Mouse (Mus musculus): Measurements from ENCODE around the gene Asic2. TPM values are rescaled to one million over a fixed set of nuclear protein-coding genes. Genes with fewer than 3 reads are reported as not detected.
"Not testable (repeated sequence)": the region's sequence is repeated elsewhere in the genome, so short reads cannot be mapped to it uniquely, and the experiment has no call there.

Asic2 gene
- total and polyA plus RNA-seq, 3 experiments = not detected

- TF ChIP-seq NELFE (IDR thresholded peaks at IDR 0.05; ENCODE audit: low read depth, low read length) = no peak
- TF ChIP-seq BHLHE40 (IDR thresholded peaks at IDR 0.05; ENCODE audit: borderline replicate concordance, low read depth, low read length) = no peak
- no peak for TF ChIP-seq RCOR1 (IDR thresholded peaks at IDR 0.05; ENCODE audit: low read depth, low read length)
- no peak for TF ChIP-seq MEF2A (IDR thresholded peaks at IDR 0.05; ENCODE audit: extremely low read depth, insufficient replicate concordance, low read depth, low read length, poor library complexity, severe bottlenecking)
- TF ChIP-seq NRF1 (IDR thresholded peaks at IDR 0.05; ENCODE audit: insufficient read depth, low read depth, low read length, poor library complexity, severe bottlenecking) = no peak
- Histone ChIP-seq H3K9me3 (replicated peaks; ENCODE audit: insufficient read depth, low read length) (no peaks in the 10 kb centered on the region), H3K36me3 (ENCODE audit: control insufficient read depth in 1 of 2, insufficient read depth in 2 of 2, low read length in 2 of 2) (no peaks in the 10 kb centered on the region), H3K4me3 (ENCODE audit: control insufficient read depth in 1 of 2, insufficient read depth in 1 of 2, low read depth in 2 of 2, low read length in 2 of 2) (no peak overlapping the region), H3K4me1 (ENCODE audit: control insufficient read depth in 1 of 2, insufficient read depth in 2 of 2, low read length in 2 of 2) (no peaks in the 10 kb centered on the region), H3K27ac (ENCODE audit: control insufficient read depth, low read depth, low read length) (no peak overlapping the region), H3K79me2 (ENCODE audit: control insufficient read depth, insufficient read depth, low read length, poor library complexity) (no peaks in the 10 kb centered on the region), H3K27me3 (ENCODE audit: control insufficient read depth in 1 of 2, insufficient read depth in 2 of 2, low read length in 2 of 2) (no peaks in the 10 kb centered on the region), H3K9ac (ENCODE audit: control insufficient read depth, low read depth, low read length, poor library complexity, severe bottlenecking) (no peak overlapping the region)
- DNase-seq (ENCODE audit: low read depth, low spot score) = no peak
Observed at GRCm38 (mm10) chr11:81362461-81362860, 605.8 kb downstream of the Asic2 start.

GRCm38 (mm10) chr11:81361040-81361439, 607.2 kb downstream of the Asic2 start:
- no peak for DNase-seq (ENCODE audit: low read depth, low spot score)
- H3K9me3 ChIP-seq (replicated peaks; ENCODE audit: insufficient read depth, low read length) = no peaks in the 10 kb centered on the region
- no peak overlapping the region for H3K9ac ChIP-seq (ENCODE audit: control insufficient read depth, low read depth, low read length, poor library complexity, severe bottlenecking)
- H3K36me3 ChIP-seq (ENCODE audit: control insufficient read depth in 1 of 2, insufficient read depth in 2 of 2, low read length in 2 of 2) = no peaks in the 10 kb centered on the region
- TF ChIP-seq CHD2 (IDR thresholded peaks at IDR 0.05; ENCODE audit: low read length) (no peak), CHD1 (IDR thresholded peaks at IDR 0.05; ENCODE audit: low read depth, low read length) (no peak), NELFE (IDR thresholded peaks at IDR 0.05; ENCODE audit: low read depth, low read length) (no peak), NRF1 (IDR thresholded peaks at IDR 0.05; ENCODE audit: insufficient read depth, low read depth, low read length, poor library complexity, severe bottlenecking) (no peak), CTCF (IDR thresholded peaks at IDR 0.05 in 2 of 3, conservative IDR thresholded peaks at IDR 0.05 in 1 of 3; ENCODE audit: control insufficient read depth in 1 of 3, insufficient read depth in 1 of 3, low read depth in 2 of 3, low read length in 3 of 3, poor library complexity in 1 of 3, severe bottlenecking in 1 of 3) (no peak), ZNF384 (IDR thresholded peaks at IDR 0.05; ENCODE audit: low read depth, low read length) (no peak), SIN3A (IDR thresholded peaks at IDR 0.05; ENCODE audit: low read length) (no peak), KAT2A (conservative IDR thresholded peaks at IDR 0.05; ENCODE audit: low read depth, low read length) (no peak), MEF2A (IDR thresholded peaks at IDR 0.05; ENCODE audit: extremely low read depth, insufficient replicate concordance, low read depth, low read length, poor library complexity, severe bottlenecking) (no peak), POLR2AphosphoS2 (IDR thresholded peaks at IDR 0.05; ENCODE audit: low read length) (no peak)
- H3K27ac ChIP-seq (ENCODE audit: control insufficient read depth, low read depth, low read length) = no peak overlapping the region
- H3K4me3 ChIP-seq (ENCODE audit: control insufficient read depth in 1 of 2, insufficient read depth in 1 of 2, low read depth in 2 of 2, low read length in 2 of 2) = no peak overlapping the region
- H3K27me3 ChIP-seq (ENCODE audit: control insufficient read depth in 1 of 2, insufficient read depth in 2 of 2, low read length in 2 of 2) = no peaks in the 10 kb centered on the region
- H3K4me1 ChIP-seq (ENCODE audit: control insufficient read depth in 1 of 2, insufficient read depth in 2 of 2, low read length in 2 of 2) = no peaks in the 10 kb centered on the region
- H3K79me2 ChIP-seq (ENCODE audit: control insufficient read depth, insufficient read depth, low read length, poor library complexity) = no peaks in the 10 kb centered on the region

DNA sequence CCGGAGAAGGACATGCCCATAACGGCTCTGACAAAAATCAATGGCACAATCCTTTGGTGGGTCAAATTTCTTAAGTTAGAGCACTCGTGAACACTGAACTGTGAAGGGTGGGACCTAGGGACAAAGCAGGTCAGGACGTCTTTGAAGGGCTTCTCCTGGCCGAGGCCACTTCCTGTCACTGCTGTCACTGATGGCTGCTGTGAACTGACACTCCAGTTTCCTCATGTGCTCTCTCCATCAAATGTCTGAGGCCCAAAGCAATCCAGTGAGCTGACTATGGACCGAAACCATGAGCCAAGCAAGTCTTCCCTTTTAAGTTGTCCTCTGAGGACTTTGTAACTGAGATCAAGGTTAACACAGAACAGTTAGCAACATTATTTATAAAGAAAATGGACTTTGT, 617.8 kb downstream of the Asic2 start:
- H3K27me3 ChIP-seq (ENCODE audit: control insufficient read depth in 1 of 2, insufficient read depth in 2 of 2, low read length in 2 of 2); H3K9ac ChIP-seq (ENCODE audit: control insufficient read depth, low read depth, low read length, poor library complexity, severe bottlenecking); H3K79me2 ChIP-seq (ENCODE audit: control insufficient read depth, insufficient read depth, low read length, poor library complexity); H3K27ac ChIP-seq (ENCODE audit: control insufficient read depth, low read depth, low read length); H3K9me3 ChIP-seq (replicated peaks; ENCODE audit: insufficient read depth, low read length); H3K4me3 ChIP-seq (ENCODE audit: control insufficient read depth in 1 of 2, insufficient read depth in 1 of 2, low read depth in 2 of 2, low read length in 2 of 2); DNase-seq (ENCODE audit: low read depth, low spot score); H3K36me3 ChIP-seq (ENCODE audit: control insufficient read depth in 1 of 2, insufficient read depth in 2 of 2, low read length in 2 of 2); H3K4me1 ChIP-seq (ENCODE audit: control insufficient read depth in 1 of 2, insufficient read depth in 2 of 2, low read length in 2 of 2): not testable (repeated sequence)
